Mouse (Mus musculus): ENCODE results near the gene Cab39l. TPM values are rescaled to one million over a fixed set of nuclear protein-coding genes. Genes with fewer than 3 reads are reported as not detected.

The Cab39l gene
- polyA plus RNA-seq, 1 experiment from 2014 or later, result 27.9 TPM

DNA sequence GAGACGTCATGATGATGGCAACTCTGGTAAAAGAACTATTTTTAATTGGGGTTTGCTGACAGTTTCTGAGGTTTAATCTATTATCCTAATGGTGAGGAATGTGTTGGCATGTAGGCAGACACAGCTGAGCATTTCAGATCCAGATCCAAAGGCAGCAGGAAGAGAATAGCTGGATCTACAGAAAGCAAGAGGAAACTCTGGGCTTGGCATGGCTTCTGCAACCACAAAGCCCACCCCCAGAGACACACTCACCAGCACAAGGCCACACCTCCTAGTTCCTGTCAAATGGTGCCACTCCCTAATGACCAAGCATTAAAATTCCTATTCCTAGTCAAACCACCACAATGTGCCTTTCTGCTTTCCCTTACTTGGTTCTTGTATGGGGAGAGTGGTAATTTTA lies 30.0 kb downstream of the Cab39l start:
- no peak overlapping the region for H3K4me3 ChIP-seq (ENCODE audit: low read depth, low read length)
- H3K27ac ChIP-seq (ENCODE audit: low read depth, low read length), result no peak overlapping the region
- no peaks in the 10 kb centered on the region for H3K36me3 ChIP-seq (ENCODE audit: control insufficient read depth, insufficient read depth, low read length)
- no peak overlapping the region for H3K9ac ChIP-seq (ENCODE audit: low read length)
- H3K9me3 ChIP-seq (replicated peaks; ENCODE audit: control insufficient read depth, low read length), result no peaks in the 10 kb centered on the region
- WGBS, result 77% methylated on average over 1 of the region's 1 CpGs
- ATAC-seq (no peak), DNase-seq (ENCODE audit: low spot score) (no peak)
- H3K27me3 ChIP-seq (replicated peaks; ENCODE audit: control insufficient read depth, insufficient read depth, low read length), result no peaks in the 10 kb centered on the region
- no peaks in the 10 kb centered on the region for H3K4me1 ChIP-seq (ENCODE audit: control insufficient read depth, insufficient read depth, low read length)
- no peak overlapping the region for H3K4me2 ChIP-seq (ENCODE audit: low read length)

DNA sequence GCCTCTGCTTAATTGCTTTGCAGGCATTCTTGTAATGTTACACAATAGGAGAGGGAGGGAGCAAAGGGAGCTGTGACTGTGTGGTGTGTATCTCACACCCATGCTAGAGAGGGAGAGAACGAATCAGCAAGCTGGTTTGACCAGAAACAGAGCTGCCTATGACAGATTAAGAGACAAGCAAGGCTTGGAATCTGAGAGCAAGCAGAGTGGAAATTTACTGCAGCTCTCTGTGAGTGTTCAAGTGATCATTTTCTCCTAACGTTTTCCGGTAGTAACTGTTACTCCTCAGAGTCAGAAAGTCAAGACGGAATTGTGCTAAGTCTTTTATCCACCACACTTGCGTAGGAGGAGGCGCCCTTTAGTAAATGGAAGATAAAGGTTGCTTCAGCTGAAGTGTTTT lies 37.9 kb downstream of the Cab39l start:
- Histone ChIP-seq H3K27ac (ENCODE audit: low read depth, low read length) (no peak overlapping the region), H3K9me3 (replicated peaks; ENCODE audit: control insufficient read depth, low read length) (no peaks in the 10 kb centered on the region), H3K4me3 (ENCODE audit: low read depth, low read length) (no peak overlapping the region), H3K9ac (ENCODE audit: low read length) (no peak overlapping the region), H3K4me2 (ENCODE audit: low read length) (no peak overlapping the region), H3K4me1 (ENCODE audit: control insufficient read depth, insufficient read depth, low read length) (no peaks in the 10 kb centered on the region), H3K27me3 (replicated peaks; ENCODE audit: control insufficient read depth, insufficient read depth, low read length) (no peaks in the 10 kb centered on the region), H3K36me3 (ENCODE audit: control insufficient read depth, insufficient read depth, low read length) (no peaks in the 10 kb centered on the region)
- 70% methylated on average over 6 of the region's 6 CpGs for WGBS
- no peak for DNase-seq (ENCODE audit: low spot score)
- ATAC-seq, result no peak

DNA sequence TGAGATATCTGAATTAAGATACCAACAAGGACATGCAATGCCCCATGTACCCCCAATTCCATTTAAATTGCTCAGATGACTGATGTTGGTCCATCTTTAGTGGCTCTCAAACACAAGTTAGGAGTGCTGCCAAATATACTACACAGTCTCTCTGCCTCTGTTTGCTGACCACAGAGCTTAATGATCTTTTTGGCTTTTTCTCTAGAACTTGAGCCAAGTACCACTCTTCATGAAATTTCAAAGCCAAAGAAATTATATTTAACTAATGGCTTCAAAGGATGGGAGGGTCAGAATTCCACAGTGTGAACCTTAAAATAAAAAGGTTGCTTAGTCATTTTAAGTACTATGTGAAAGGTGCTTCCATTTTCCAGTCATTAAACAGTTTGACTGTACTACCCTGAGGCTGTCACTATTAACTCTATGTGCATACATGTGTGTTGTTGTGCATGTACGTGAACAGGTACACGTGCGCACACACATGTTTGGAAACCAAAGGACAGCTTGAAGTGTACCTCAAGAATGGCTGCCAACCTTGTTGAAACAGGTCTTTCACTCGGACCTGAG lies 44.6 kb downstream of the Cab39l start:
- H3K9me3 ChIP-seq (replicated peaks; ENCODE audit: control insufficient read depth, low read length), result no peaks in the 10 kb centered on the region
- no peak overlapping the region for H3K27ac ChIP-seq (ENCODE audit: low read depth, low read length)
- H3K9ac ChIP-seq (ENCODE audit: low read length), result no peak overlapping the region
- H3K4me1 ChIP-seq (ENCODE audit: control insufficient read depth, insufficient read depth, low read length), result no peaks in the 10 kb centered on the region
- H3K36me3 ChIP-seq (ENCODE audit: control insufficient read depth, insufficient read depth, low read length), result no peaks in the 10 kb centered on the region
- WGBS, result 94% methylated on average over 4 of the region's 4 CpGs
- no peak overlapping the region for H3K4me2 ChIP-seq (ENCODE audit: low read length)
- H3K4me3 ChIP-seq (ENCODE audit: low read depth, low read length), result no peak overlapping the region
- ATAC-seq (no peak), DNase-seq (ENCODE audit: low spot score) (no peak)
- no peaks in the 10 kb centered on the region for H3K27me3 ChIP-seq (replicated peaks; ENCODE audit: control insufficient read depth, insufficient read depth, low read length)

DNA sequence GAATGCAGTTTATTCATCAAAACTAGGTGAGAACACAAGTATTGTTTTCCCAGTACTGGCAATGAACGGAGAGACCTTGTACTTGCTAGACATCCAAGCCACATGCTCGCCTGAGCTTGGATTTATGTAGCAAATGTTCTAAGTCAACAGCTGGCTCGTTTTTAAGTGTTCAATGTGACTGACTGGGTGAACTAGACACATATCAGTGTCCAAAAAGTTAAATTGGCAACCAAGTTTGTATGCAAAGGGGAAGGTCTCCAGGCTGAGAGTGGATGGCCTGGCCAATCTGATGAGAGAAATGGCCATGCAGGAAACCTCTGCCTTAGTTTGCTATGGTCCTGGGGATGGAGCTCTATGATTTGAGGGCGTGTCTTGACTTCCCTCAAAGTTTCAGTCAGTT lies 51.6 kb downstream of the Cab39l start:
- H3K4me1 ChIP-seq (ENCODE audit: control insufficient read depth, insufficient read depth, low read length), result no peaks in the 10 kb centered on the region
- no peak overlapping the region for H3K4me3 ChIP-seq (ENCODE audit: low read depth, low read length)
- no peaks in the 10 kb centered on the region for H3K9me3 ChIP-seq (replicated peaks; ENCODE audit: control insufficient read depth, low read length)
- ATAC-seq (no peak), DNase-seq (ENCODE audit: low spot score) (no peak)
- no peak overlapping the region for H3K4me2 ChIP-seq (ENCODE audit: low read length)
- H3K9ac ChIP-seq (ENCODE audit: low read length), result no peak overlapping the region
- no peaks in the 10 kb centered on the region for H3K36me3 ChIP-seq (ENCODE audit: control insufficient read depth, insufficient read depth, low read length)
- 86% methylated on average over 4 of the region's 4 CpGs for WGBS
- H3K27ac ChIP-seq (ENCODE audit: low read depth, low read length), result no peak overlapping the region
- no peaks in the 10 kb centered on the region for H3K27me3 ChIP-seq (replicated peaks; ENCODE audit: control insufficient read depth, insufficient read depth, low read length)

DNA sequence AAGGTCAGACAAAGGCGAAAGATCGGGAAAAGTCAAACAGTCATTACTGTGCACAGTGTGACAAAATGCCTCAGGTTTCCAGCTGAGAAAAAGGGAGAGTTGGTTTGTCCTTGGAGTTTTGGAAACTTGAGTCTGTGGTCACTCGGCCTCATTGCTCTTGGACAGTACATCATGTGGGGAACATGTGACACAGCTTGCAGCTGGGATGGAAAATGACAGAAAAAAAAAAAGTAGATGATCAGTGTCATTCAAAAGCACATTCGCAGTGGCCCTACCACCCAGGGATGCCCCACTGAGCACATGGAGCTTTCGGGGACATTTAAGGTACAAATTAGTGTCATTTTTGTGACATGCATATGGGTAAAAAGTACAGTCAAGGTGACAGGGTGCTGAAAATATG lies 57.2 kb downstream of the Cab39l start:
- 97% methylated on average over 5 of the region's 5 CpGs for WGBS
- DNase-seq (ENCODE audit: low spot score), result no peak
- no peak overlapping the region for H3K4me3 ChIP-seq (ENCODE audit: low read depth, low read length)
- H3K27me3 ChIP-seq (replicated peaks; ENCODE audit: control insufficient read depth, insufficient read depth, low read length), result no peaks in the 10 kb centered on the region
- no peaks in the 10 kb centered on the region for H3K36me3 ChIP-seq (ENCODE audit: control insufficient read depth, insufficient read depth, low read length)
- no peak for ATAC-seq
- no peak overlapping the region for H3K27ac ChIP-seq (ENCODE audit: low read depth, low read length)
- no peak overlapping the region for H3K9ac ChIP-seq (ENCODE audit: low read length)
- no peaks in the 10 kb centered on the region for H3K4me1 ChIP-seq (ENCODE audit: control insufficient read depth, insufficient read depth, low read length)
- no peaks in the 10 kb centered on the region for H3K9me3 ChIP-seq (replicated peaks; ENCODE audit: control insufficient read depth, low read length)
- H3K4me2 ChIP-seq (ENCODE audit: low read length), result no peak overlapping the region

DNA sequence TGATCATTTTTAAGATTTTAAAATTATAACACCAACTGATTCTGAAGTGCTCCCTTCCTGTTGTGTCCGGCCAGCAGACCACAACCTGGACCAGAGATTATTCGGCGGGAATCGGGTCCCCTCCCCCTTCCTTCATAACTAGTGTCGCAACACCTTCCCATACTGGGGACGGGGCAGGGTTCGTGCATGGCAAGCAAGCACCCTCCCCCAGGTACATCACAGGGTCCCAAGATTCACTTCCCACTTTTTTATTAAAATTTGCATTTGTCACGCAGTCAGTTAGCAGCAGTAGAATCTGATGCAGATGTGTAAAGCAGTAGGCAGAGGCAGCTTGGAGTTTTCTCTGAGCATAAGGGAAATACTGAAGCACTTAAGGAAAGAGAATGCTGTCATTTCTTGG lies 64.1 kb downstream of the Cab39l start:
- H3K9ac ChIP-seq (ENCODE audit: low read length), result no peak overlapping the region
- H3K4me1 ChIP-seq (ENCODE audit: control insufficient read depth, insufficient read depth, low read length), result no peaks in the 10 kb centered on the region
- H3K9me3 ChIP-seq (replicated peaks; ENCODE audit: control insufficient read depth, low read length), result no peaks in the 10 kb centered on the region
- no peak overlapping the region for H3K4me3 ChIP-seq (ENCODE audit: low read depth, low read length)
- H3K27ac ChIP-seq (ENCODE audit: low read depth, low read length), result no peak overlapping the region
- DNase-seq (ENCODE audit: low spot score) (no peak), ATAC-seq (no peak)
- no peaks in the 10 kb centered on the region for H3K36me3 ChIP-seq (ENCODE audit: control insufficient read depth, insufficient read depth, low read length)
- H3K27me3 ChIP-seq (replicated peaks; ENCODE audit: control insufficient read depth, insufficient read depth, low read length), result no peaks in the 10 kb centered on the region
- WGBS, result 95% methylated on average over 8 of the region's 8 CpGs
- no peak overlapping the region for H3K4me2 ChIP-seq (ENCODE audit: low read length)

DNA sequence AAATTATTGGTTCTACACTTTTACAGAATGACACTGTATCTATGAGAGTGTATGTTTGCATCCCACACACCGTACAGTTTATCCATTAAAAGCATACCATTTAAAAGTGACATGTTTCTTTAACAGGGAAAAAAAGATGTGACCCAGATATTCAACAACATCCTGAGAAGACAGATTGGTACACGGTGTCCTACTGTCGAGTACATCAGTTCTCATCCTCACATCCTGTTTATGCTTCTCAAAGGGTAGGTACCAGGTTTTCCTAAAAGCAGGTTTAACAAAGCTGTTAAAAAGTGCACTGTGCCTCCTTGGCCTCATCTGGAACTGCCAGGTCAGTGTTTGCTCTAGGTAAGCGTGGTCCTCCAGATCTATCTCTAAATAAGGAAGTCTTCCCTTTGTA lies 65.4 kb downstream of the Cab39l start:
- Histone ChIP-seq H3K9me3 (replicated peaks; ENCODE audit: control insufficient read depth, low read length) (no peaks in the 10 kb centered on the region), H3K9ac (ENCODE audit: low read length) (no peak overlapping the region), H3K4me2 (ENCODE audit: low read length) (no peak overlapping the region), H3K27me3 (replicated peaks; ENCODE audit: control insufficient read depth, insufficient read depth, low read length) (no peaks in the 10 kb centered on the region), H3K4me3 (ENCODE audit: low read depth, low read length) (no peak overlapping the region), H3K27ac (ENCODE audit: low read depth, low read length) (no peak overlapping the region), H3K4me1 (ENCODE audit: control insufficient read depth, insufficient read depth, low read length) (no peaks in the 10 kb centered on the region), H3K36me3 (ENCODE audit: control insufficient read depth, insufficient read depth, low read length) (no peaks in the 10 kb centered on the region)
- 94% methylated on average over 4 of the region's 4 CpGs for WGBS
- ATAC-seq (no peak), DNase-seq (ENCODE audit: low spot score) (no peak)

DNA sequence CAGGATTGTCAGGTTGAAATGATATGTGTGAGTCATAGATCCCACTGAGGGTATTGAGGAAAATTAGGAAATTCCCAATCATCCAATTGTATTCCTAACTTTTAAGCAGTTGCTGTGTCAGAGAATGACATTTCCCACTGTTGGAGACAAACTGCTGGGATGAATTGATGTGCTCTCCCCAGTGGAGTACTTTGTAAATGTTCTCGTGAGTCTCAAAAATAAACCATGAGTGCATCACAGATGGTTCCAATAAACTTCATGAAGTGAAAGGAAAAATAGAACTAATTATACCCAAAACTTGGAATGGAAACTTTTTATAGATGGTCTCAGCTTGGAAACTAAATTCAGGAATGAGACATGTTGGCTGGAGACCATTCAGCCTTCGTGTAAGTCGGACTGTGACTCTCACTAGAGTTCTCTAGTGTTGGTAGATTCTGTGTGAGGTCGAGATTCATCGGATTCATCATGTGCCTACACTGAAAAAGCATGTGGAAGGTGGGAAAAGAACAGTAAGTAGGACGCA lies 73.2 kb downstream of the Cab39l start:
- WGBS, result 88% methylated on average over 6 of the region's 6 CpGs
- H3K9ac ChIP-seq (ENCODE audit: low read length), result no peak overlapping the region
- H3K27me3 ChIP-seq (replicated peaks; ENCODE audit: control insufficient read depth, insufficient read depth, low read length), result no peaks in the 10 kb centered on the region
- H3K4me2 ChIP-seq (ENCODE audit: low read length), result no peak overlapping the region
- H3K4me1 ChIP-seq (ENCODE audit: control insufficient read depth, insufficient read depth, low read length), result no peaks in the 10 kb centered on the region
- H3K36me3 ChIP-seq (ENCODE audit: control insufficient read depth, insufficient read depth, low read length), result no peaks in the 10 kb centered on the region
- DNase-seq (ENCODE audit: low spot score) (no peak), ATAC-seq (no peak)
- no peak overlapping the region for H3K4me3 ChIP-seq (ENCODE audit: low read depth, low read length)
- no peaks in the 10 kb centered on the region for H3K9me3 ChIP-seq (replicated peaks; ENCODE audit: control insufficient read depth, low read length)
- H3K27ac ChIP-seq (ENCODE audit: low read depth, low read length), result no peak overlapping the region

DNA sequence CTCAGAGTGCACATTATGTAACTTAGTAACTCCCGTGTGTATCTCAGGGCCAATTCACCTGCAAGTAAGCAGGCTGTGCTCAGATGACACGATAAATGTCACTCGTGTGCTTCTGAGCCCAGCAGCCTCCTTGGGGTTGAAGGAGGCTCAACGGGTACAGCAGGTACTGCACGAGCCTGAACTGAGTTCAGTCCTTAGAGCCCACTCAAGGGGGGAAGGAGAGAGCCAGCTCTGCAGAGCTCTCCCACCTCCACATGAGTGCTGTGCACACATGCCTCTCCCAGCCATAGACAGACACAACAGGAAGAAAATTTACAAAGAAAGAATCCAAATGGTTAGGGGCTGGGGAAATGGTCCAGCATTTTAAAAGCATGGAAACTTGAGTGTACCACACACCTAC lies 85.1 kb downstream of the Cab39l start:
- WGBS, result 91% methylated on average over 5 of the region's 5 CpGs
- Histone ChIP-seq H3K4me3 (ENCODE audit: low read depth, low read length) (no peak overlapping the region), H3K9ac (ENCODE audit: low read length) (no peak overlapping the region)

More for the DNA sequence above, 85.1 kb downstream of the Cab39l start:
- DNase-seq (ENCODE audit: low spot score) (no peak), ATAC-seq (no peak)
- H3K4me1 ChIP-seq (ENCODE audit: control insufficient read depth, insufficient read depth, low read length), result no peaks in the 10 kb centered on the region
- H3K27me3 ChIP-seq (replicated peaks; ENCODE audit: control insufficient read depth, insufficient read depth, low read length), result no peaks in the 10 kb centered on the region
- H3K27ac ChIP-seq (ENCODE audit: low read depth, low read length), result no peak overlapping the region
- H3K4me2 ChIP-seq (ENCODE audit: low read length), result no peak overlapping the region
- no peaks in the 10 kb centered on the region for H3K36me3 ChIP-seq (ENCODE audit: control insufficient read depth, insufficient read depth, low read length)
- no peaks in the 10 kb centered on the region for H3K9me3 ChIP-seq (replicated peaks; ENCODE audit: control insufficient read depth, low read length)
